In the genomic region with DNA sequence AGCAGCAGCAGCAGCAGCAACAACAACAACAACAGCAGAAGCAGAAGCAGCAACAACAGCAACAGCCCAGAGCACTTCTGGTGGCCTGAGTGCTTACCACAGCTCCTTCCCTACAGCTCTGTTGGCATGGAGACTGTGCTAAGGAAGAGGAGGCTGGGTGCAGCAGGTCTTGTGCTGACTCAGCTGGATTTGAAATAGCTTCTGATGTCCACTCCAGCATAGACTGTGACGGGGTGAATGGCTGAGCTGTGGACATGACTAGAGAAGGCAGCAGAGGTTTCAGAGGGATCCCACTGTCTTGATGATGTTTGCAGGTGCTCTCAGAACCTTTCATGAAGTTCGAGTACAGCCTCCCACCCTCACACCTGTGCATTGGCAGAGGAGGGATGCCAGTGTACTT, we compare ENCODE assay signal across 25 mouse cellular contexts.
"Had no signal": no experiment of that assay in that cellular context is flagged by ENCODE, and none has a peak within 500 bp of the region (broad histone marks: within the 10 kb centered on the region; RNA-seq: fewer than 3 reads in every experiment).

No protein-coding gene starts in this region.

- H3K9ac ChIP-seq: heart, embryonic 13.5 days; heart, embryonic 15.5 days; hindbrain, embryonic 13.5 days; hindbrain, embryonic 15.5 days; kidney, embryonic 15.5 days; limb, embryonic 13.5 days; limb, embryonic 15.5 days; liver, embryonic 12.5 days; liver, embryonic 14.5 days had no signal

- ATAC-seq: hindbrain, postnatal 0 days; intestine, embryonic 16.5 days; liver, embryonic 12.5 days had no signal

- H3K4me1 ChIP-seq: heart, embryonic 15.5 days; hindbrain, embryonic 13.5 days; liver, embryonic 12.5 days had no signal

- H3K4me3 ChIP-seq: heart, embryonic 13.5 days; heart, embryonic 15.5 days; hindbrain, embryonic 13.5 days; hindbrain, embryonic 15.5 days; kidney, embryonic 15.5 days; layer of hippocampus, adult 2 months; left cerebral cortex, adult 2 months; limb, embryonic 13.5 days; limb, embryonic 15.5 days; liver, embryonic 12.5 days had no signal

- H3K36me3 ChIP-seq: heart, embryonic 13.5 days; heart, embryonic 15.5 days; hindbrain, embryonic 13.5 days; hindbrain, embryonic 15.5 days; kidney, embryonic 15.5 days; limb, embryonic 13.5 days; limb, embryonic 15.5 days; liver, embryonic 12.5 days had no signal

- H3K9me3 ChIP-seq: heart, embryonic 13.5 days; heart, embryonic 15.5 days; hindbrain, embryonic 13.5 days; hindbrain, embryonic 15.5 days; kidney, embryonic 15.5 days; limb, embryonic 13.5 days; limb, embryonic 15.5 days; liver, embryonic 12.5 days had no signal

- H3K27me3 ChIP-seq: heart, embryonic 13.5 days; heart, embryonic 15.5 days; hindbrain, embryonic 13.5 days; hindbrain, embryonic 15.5 days; kidney, embryonic 15.5 days; limb, embryonic 15.5 days; liver, embryonic 12.5 days had no signal

- H3K27ac ChIP-seq: heart, embryonic 13.5 days; heart, embryonic 15.5 days; hindbrain, embryonic 13.5 days; hindbrain, embryonic 15.5 days; hindbrain, postnatal 0 days; kidney, embryonic 15.5 days; kidney, postnatal 0 days; layer of hippocampus, adult 2 months; left cerebral cortex, adult 2 months; limb, embryonic 13.5 days; limb, embryonic 15.5 days; liver, embryonic 12.5 days; liver, embryonic 14.5 days had no signal

- H3K4me2 ChIP-seq: heart, embryonic 11.5 days; heart, embryonic 13.5 days; heart, embryonic 15.5 days; hindbrain, embryonic 13.5 days; hindbrain, embryonic 15.5 days; kidney, embryonic 15.5 days; limb, embryonic 13.5 days; limb, embryonic 15.5 days; liver, embryonic 12.5 days had no signal

- DNase-seq: gastrocnemius, postnatal 14 days; gastrocnemius, postnatal 36 days; heart, adult 18-20 months; heart, postnatal 14 days; heart, postnatal 36 days; kidney, adult 18-20 months; kidney, adult 9 months; kidney, postnatal 14 days; kidney, postnatal 4 days; left cerebral cortex, postnatal 4 days had no signal
